Mouse (Mus musculus): ENCODE measurements around the gene Spock1. TPM values are rescaled to one million over a fixed set of nuclear protein-coding genes. Genes with fewer than 3 reads are reported as not detected.

Spock1 gene
- polyA plus RNA-seq, 1 experiment from 2014 or later = 10.6 TPM

DNA sequence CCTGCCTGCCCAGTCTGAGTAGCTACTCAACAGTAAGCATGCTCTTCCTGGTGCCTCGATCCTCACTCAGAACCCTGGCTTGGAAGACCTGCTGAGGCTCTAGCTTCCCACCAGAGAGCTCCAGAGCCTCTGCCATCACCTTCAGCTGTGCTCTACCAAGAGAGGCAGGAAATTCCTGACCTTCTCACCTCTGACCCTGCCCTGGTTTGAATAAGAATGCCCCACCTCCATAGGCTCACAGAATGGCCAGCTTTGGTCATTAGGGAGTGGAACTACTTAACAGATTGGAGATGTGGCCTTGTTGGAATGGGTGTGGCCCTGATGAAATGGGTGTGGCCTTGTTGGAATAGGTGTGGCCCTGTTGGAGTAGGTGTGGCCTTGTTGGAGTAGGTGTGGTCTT is 174.6 kb downstream of the Spock1 start:
- 58% methylated on average over 1 of the region's 1 CpGs for WGBS
- Histone ChIP-seq H3K4me1 (ENCODE audit: control insufficient read depth, insufficient read depth, low read length) (no peaks in the 10 kb centered on the region), H3K4me2 (replicated peaks; ENCODE audit: low read depth, low read length) (no peak overlapping the region), H3K27me3 (ENCODE audit: control insufficient read depth, insufficient read depth, low read length) (no peaks in the 10 kb centered on the region), H3K9me3 (ENCODE audit: control insufficient read depth, low read depth, low read length) (no peaks in the 10 kb centered on the region), H3K4me3 (ENCODE audit: low read depth, low read length) (no peak overlapping the region), H3K27ac (ENCODE audit: low read length) (no peak overlapping the region), H3K36me3 (ENCODE audit: control insufficient read depth, insufficient read depth, low read length) (no peaks in the 10 kb centered on the region), H3K9ac (replicated peaks; ENCODE audit: low read depth, low read length) (no peak overlapping the region)
- ATAC-seq (ENCODE audit: insufficient number of reproducible peaks, insufficient read depth, low FRiP score, low read depth) = no peak

DNA sequence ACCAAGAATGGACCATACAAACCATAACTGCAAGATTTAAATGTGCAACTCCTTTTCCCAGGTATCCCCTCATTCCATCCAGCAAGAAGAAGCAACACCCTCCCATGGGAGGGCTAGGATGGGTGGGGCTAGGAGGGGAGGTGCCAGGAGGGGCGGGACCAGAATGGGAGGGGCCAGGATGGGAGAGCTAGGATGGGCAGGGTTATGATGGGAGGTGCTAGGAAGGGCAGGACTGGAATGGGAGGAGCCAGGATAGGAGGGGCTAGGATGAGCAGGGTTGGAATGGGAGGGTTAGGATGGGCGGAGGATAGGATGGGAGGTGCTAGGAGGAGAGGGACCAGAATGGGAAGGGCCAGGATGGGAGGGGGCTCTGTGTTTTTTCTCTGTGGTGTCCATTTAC is 175.9 kb downstream of the Spock1 start:
- Histone ChIP-seq H3K36me3 (ENCODE audit: control insufficient read depth, insufficient read depth, low read length) (no peaks in the 10 kb centered on the region), H3K27ac (ENCODE audit: low read length) (no peak overlapping the region), H3K9ac (replicated peaks; ENCODE audit: low read depth, low read length) (no peak overlapping the region), H3K27me3 (ENCODE audit: control insufficient read depth, insufficient read depth, low read length) (no peaks in the 10 kb centered on the region), H3K4me2 (replicated peaks; ENCODE audit: low read depth, low read length) (no peak overlapping the region), H3K4me1 (ENCODE audit: control insufficient read depth, insufficient read depth, low read length) (no peaks in the 10 kb centered on the region), H3K9me3 (ENCODE audit: control insufficient read depth, low read depth, low read length) (no peaks in the 10 kb centered on the region), H3K4me3 (ENCODE audit: low read depth, low read length) (no peak overlapping the region)
- 40% methylated on average over 2 of the region's 2 CpGs for WGBS
- ATAC-seq (ENCODE audit: insufficient number of reproducible peaks, insufficient read depth, low FRiP score, low read depth) = no peak

DNA sequence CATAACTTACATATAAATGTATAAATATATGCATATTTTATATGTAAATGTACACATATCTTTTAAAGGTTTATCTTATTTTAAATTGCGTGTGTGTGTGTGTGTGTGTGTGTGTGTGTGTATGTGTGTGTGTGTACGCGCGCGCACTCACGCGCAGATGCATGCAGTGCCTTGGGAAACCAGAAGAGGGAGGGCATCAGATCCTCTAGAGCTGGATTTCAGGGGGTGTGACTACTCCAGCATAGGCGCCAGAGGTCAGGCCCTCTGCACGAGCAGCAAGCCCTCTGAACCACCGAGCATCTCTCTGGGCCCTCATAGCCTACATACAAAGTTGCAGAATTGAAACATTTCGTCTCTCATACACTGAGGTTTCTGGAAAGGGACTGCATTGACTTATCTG is 180.4 kb downstream of the Spock1 start:
- Histone ChIP-seq H3K9ac (replicated peaks; ENCODE audit: low read depth, low read length) (no peak overlapping the region), H3K27ac (ENCODE audit: low read length) (no peak overlapping the region), H3K9me3 (ENCODE audit: control insufficient read depth, low read depth, low read length) (no peaks in the 10 kb centered on the region), H3K4me2 (replicated peaks; ENCODE audit: low read depth, low read length) (no peak overlapping the region), H3K27me3 (ENCODE audit: control insufficient read depth, insufficient read depth, low read length) (no peaks in the 10 kb centered on the region), H3K4me1 (ENCODE audit: control insufficient read depth, insufficient read depth, low read length) (no peaks in the 10 kb centered on the region), H3K36me3 (ENCODE audit: control insufficient read depth, insufficient read depth, low read length) (no peaks in the 10 kb centered on the region), H3K4me3 (ENCODE audit: low read depth, low read length) (no peak overlapping the region)
- ATAC-seq (ENCODE audit: insufficient number of reproducible peaks, insufficient read depth, low FRiP score, low read depth) = no peak
- 97% methylated on average over 11 of the region's 11 CpGs for whole genome bisulfite sequencing

DNA sequence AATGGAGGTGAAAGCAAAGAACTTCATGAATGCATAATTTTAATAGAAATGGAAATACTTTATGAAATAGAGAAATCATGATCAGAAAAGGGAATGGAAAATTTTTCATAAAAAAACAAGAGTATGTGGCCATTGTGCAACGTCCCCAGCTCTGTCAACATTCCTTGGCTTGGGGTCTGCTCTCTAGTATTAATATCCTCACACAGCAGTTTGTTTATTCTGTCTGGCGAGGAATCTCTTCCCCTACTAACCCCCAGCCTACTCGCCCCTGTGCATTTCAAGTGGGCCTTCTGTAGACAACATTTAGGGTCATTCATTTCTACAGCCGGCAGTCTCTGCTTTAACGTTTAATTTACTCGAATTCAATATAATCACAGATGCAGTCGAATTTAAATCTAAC is 181.5 kb downstream of the Spock1 start:
- no peaks in the 10 kb centered on the region for H3K9me3 ChIP-seq (ENCODE audit: control insufficient read depth, low read depth, low read length)
- H3K36me3 ChIP-seq (ENCODE audit: control insufficient read depth, insufficient read depth, low read length) = no peaks in the 10 kb centered on the region
- H3K27me3 ChIP-seq (ENCODE audit: control insufficient read depth, insufficient read depth, low read length) = no peaks in the 10 kb centered on the region
- no peaks in the 10 kb centered on the region for H3K4me1 ChIP-seq (ENCODE audit: control insufficient read depth, insufficient read depth, low read length)
- no peak overlapping the region for H3K27ac ChIP-seq (ENCODE audit: low read length)
- no peak overlapping the region for H3K4me3 ChIP-seq (ENCODE audit: low read depth, low read length)
- no peak overlapping the region for H3K9ac ChIP-seq (replicated peaks; ENCODE audit: low read depth, low read length)
- WGBS = 73% methylated on average over 7 of the region's 7 CpGs
- ATAC-seq (ENCODE audit: insufficient number of reproducible peaks, insufficient read depth, low FRiP score, low read depth) = no peak
- no peak overlapping the region for H3K4me2 ChIP-seq (replicated peaks; ENCODE audit: low read depth, low read length)

DNA sequence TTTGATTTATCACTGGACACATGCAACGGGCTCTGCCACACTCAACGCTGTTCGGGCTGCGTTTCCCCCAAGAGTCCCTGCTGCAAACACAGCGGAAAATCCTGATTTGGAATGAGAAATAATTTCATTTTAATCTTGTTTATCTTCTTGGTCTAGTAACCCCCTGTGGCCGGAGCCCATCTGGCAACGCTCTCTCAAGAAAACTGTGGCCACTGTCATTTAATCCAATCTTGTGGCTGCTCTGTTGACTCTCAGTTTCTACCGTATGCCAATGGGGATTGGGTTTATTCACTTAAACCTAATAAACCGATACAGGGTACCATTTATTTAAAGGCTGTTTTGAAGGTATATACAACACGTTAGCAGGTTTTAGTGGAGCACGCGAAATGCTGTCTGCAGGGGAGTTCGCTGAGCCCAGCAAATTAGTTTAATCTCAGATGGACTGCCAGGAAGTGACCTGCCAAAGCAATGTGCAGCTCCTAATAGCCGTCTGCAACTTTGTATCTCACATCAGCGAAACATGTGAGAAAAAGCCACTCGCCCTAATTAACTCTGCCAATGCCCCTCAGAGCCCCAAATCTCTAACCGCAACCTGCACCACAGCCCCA is 185.7 kb downstream of the Spock1 start:
- Histone ChIP-seq H3K27me3 (ENCODE audit: control insufficient read depth, insufficient read depth, low read length) (no peaks in the 10 kb centered on the region), H3K4me3 (ENCODE audit: low read depth, low read length) (no peak overlapping the region), H3K27ac (ENCODE audit: low read length) (no peak overlapping the region), H3K9me3 (ENCODE audit: control insufficient read depth, low read depth, low read length) (no peaks in the 10 kb centered on the region), H3K4me2 (replicated peaks; ENCODE audit: low read depth, low read length) (no peak overlapping the region), H3K4me1 (ENCODE audit: control insufficient read depth, insufficient read depth, low read length) (no peaks in the 10 kb centered on the region), H3K9ac (replicated peaks; ENCODE audit: low read depth, low read length) (no peak overlapping the region), H3K36me3 (ENCODE audit: control insufficient read depth, insufficient read depth, low read length) (no peaks in the 10 kb centered on the region)
- no peak for ATAC-seq (ENCODE audit: insufficient number of reproducible peaks, insufficient read depth, low FRiP score, low read depth)
- WGBS = 50% methylated on average over 17 of the region's 17 CpGs

DNA sequence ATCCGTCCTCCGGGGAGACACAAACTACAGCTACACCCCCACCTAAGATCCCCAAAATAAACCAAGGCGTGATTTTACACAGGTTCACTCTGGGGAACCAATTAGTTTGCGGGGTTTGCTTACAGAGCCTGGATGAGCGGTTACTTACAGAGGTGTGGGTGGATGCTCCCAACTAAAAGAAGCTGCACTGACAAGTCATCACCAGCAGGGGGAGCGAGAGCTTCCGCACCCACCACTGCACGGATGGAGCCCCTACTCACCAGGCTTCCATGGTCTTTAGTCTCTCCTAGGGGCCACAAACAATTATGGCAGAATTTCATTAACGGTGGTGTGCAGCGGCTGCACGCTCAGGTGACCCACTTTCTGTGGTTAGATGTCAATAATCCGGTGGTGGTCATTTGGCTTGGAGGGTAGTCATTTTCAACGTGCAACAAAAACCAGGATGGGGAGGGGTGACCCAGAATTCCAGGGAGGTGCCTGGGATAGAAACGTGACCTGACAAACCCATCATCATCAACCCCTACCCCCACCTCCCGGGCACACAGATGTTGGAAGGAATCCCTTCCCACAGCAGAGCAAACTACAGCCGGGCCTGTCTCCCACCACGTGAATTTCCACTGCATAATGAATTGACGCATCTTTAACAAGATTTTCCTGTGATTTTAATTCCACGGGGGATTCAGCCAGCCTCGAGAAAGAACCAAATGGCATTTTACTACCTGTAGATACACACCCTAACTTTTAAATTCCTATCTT is 186.4 kb downstream of the Spock1 start:
- Histone ChIP-seq H3K9ac (replicated peaks; ENCODE audit: low read depth, low read length) (no peak overlapping the region), H3K36me3 (ENCODE audit: control insufficient read depth, insufficient read depth, low read length) (no peaks in the 10 kb centered on the region), H3K27ac (ENCODE audit: low read length) (no peak overlapping the region), H3K4me1 (ENCODE audit: control insufficient read depth, insufficient read depth, low read length) (no peaks in the 10 kb centered on the region), H3K4me2 (replicated peaks; ENCODE audit: low read depth, low read length) (no peak overlapping the region), H3K4me3 (ENCODE audit: low read depth, low read length) (no peak overlapping the region), H3K27me3 (ENCODE audit: control insufficient read depth, insufficient read depth, low read length) (no peaks in the 10 kb centered on the region), H3K9me3 (ENCODE audit: control insufficient read depth, low read depth, low read length) (no peaks in the 10 kb centered on the region)
- no peak for ATAC-seq (ENCODE audit: insufficient number of reproducible peaks, insufficient read depth, low FRiP score, low read depth)
- WGBS = 55% methylated on average over 20 of the region's 20 CpGs

DNA sequence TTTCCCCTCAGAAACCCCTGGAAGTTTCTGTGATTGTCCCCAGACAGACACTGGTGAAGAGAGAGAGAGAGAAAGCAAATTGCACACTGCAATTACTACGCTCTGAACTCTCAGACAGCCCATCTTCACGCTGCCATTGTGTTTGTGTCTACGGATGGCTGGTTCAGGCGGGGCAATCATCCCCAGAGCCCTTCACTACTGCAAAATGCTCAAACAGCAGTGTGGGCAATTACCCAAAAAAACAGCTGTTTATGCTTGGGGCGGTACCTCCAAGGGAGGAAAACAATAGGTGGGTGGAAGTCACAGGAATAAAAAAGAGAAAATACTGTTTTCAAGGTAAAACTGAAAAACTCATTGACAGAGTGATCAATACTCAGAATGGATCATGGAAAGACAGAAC is 190.0 kb downstream of the Spock1 start:
- WGBS = 84% methylated on average over 5 of the region's 5 CpGs

DNA sequence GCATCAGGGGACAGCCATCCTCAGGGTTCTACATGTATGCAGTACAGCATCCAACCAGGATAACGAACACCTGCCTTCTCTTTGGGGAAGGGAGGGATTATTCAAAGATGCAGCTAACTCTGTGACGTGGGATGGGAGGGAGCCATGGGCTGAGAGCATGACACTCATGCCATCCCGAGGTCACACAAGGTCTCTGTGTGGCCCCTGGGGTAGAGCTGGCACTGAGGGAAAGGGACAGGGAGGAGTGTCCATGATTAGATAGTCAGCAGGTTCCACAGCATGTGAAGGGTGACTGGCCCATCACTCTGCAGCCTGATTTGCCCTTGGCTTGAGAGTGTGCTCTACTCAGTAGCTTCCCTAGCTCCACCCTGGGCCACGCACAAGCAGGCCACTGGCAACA is 195.2 kb downstream of the Spock1 start:
- Histone ChIP-seq H3K36me3 (ENCODE audit: control insufficient read depth, insufficient read depth, low read length) (no peaks in the 10 kb centered on the region), H3K4me2 (replicated peaks; ENCODE audit: low read depth, low read length) (no peak overlapping the region), H3K27me3 (ENCODE audit: control insufficient read depth, insufficient read depth, low read length) (no peaks in the 10 kb centered on the region), H3K27ac (ENCODE audit: low read length) (no peak overlapping the region), H3K4me1 (ENCODE audit: control insufficient read depth, insufficient read depth, low read length) (no peaks in the 10 kb centered on the region), H3K4me3 (ENCODE audit: low read depth, low read length) (no peak overlapping the region), H3K9me3 (ENCODE audit: control insufficient read depth, low read depth, low read length) (no peaks in the 10 kb centered on the region), H3K9ac (replicated peaks; ENCODE audit: low read depth, low read length) (no peak overlapping the region)
- WGBS = 84% methylated on average over 4 of the region's 4 CpGs
- no peak for ATAC-seq (ENCODE audit: insufficient number of reproducible peaks, insufficient read depth, low FRiP score, low read depth)

More for the DNA sequence above, 190.0 kb downstream of the Spock1 start:
- no peak overlapping the region for H3K4me3 ChIP-seq (ENCODE audit: low read depth, low read length)
- H3K36me3 ChIP-seq (ENCODE audit: control insufficient read depth, insufficient read depth, low read length) = no peaks in the 10 kb centered on the region
- no peak overlapping the region for H3K27ac ChIP-seq (ENCODE audit: low read length)
- no peaks in the 10 kb centered on the region for H3K4me1 ChIP-seq (ENCODE audit: control insufficient read depth, insufficient read depth, low read length)
- H3K9ac ChIP-seq (replicated peaks; ENCODE audit: low read depth, low read length) = no peak overlapping the region
- H3K9me3 ChIP-seq (ENCODE audit: control insufficient read depth, low read depth, low read length) = no peaks in the 10 kb centered on the region
- no peaks in the 10 kb centered on the region for H3K27me3 ChIP-seq (ENCODE audit: control insufficient read depth, insufficient read depth, low read length)
- H3K4me2 ChIP-seq (replicated peaks; ENCODE audit: low read depth, low read length) = no peak overlapping the region
- ATAC-seq (ENCODE audit: insufficient number of reproducible peaks, insufficient read depth, low FRiP score, low read depth) = no peak

DNA sequence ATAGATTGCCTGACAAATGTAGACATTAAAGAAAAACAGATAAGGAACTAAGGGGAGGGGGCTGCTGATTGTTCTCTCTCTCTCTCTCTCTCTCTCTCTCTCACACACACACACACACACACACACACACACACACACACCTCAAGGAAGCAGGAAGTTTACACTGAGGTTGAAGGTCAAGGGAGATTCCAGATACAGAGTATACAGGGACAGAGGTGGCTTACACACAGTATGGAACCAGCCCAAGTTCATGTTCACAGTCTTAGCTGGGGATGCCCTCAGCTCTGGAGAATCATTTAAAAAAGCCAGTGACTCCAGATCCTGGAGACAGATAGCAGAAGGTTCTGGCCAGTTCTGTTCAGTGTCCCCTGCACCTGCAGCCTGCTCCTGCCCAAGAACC is 199.7 kb downstream of the Spock1 start:
- H3K4me3 ChIP-seq (ENCODE audit: low read depth, low read length) = no peak overlapping the region
- no peak overlapping the region for H3K9ac ChIP-seq (replicated peaks; ENCODE audit: low read depth, low read length)
- H3K27ac ChIP-seq (ENCODE audit: low read length) = no peak overlapping the region
- H3K4me1 ChIP-seq (ENCODE audit: control insufficient read depth, insufficient read depth, low read length) = no peaks in the 10 kb centered on the region
- no peaks in the 10 kb centered on the region for H3K27me3 ChIP-seq (ENCODE audit: control insufficient read depth, insufficient read depth, low read length)
- no peak overlapping the region for H3K4me2 ChIP-seq (replicated peaks; ENCODE audit: low read depth, low read length)
- H3K36me3 ChIP-seq (ENCODE audit: control insufficient read depth, insufficient read depth, low read length) = no peaks in the 10 kb centered on the region
- no peaks in the 10 kb centered on the region for H3K9me3 ChIP-seq (ENCODE audit: control insufficient read depth, low read depth, low read length)
- no peak for ATAC-seq (ENCODE audit: insufficient number of reproducible peaks, insufficient read depth, low FRiP score, low read depth)

All from stomach, embryonic 14.5 days (tissue).